8 mouse cellular contexts compared by ENCODE assay signal in genomic region chr17:8468716-8469344, GRCm38 (mm10). TPM values are rescaled to one million over a fixed set of nuclear protein-coding genes. Genes with fewer than 3 reads are reported as not detected.
DNase-seq lines count a peak whose midpoint lies in the region; ATAC-seq and TF ChIP-seq lines count a peak whose summit lies in the region.

No protein-coding gene starts in this region.

- no peak overlapping the region for H3K4me2 ChIP-seq in limb, embryonic 11.5 days (ENCODE audit: low read depth, severe bottlenecking)
- H3K4me2 ChIP-seq in midbrain, postnatal 0 days (ENCODE audit: low read depth, low read length, poor library complexity, severe bottlenecking) = no peak overlapping the region

- no peak for ATAC-seq in limb, embryonic 11.5 days (ENCODE audit: insufficient number of reproducible peaks, low FRiP score, low TSS enrichment, low read depth)
- peak; percentile 77 for ATAC-seq in midbrain, postnatal 0 days (ENCODE audit: low FRiP score)

- no peaks in the 10 kb centered on the region for H3K4me1 ChIP-seq in limb, embryonic 11.5 days (ENCODE audit: control insufficient read depth, insufficient read depth, low read length)
- H3K4me1 ChIP-seq in midbrain, postnatal 0 days (ENCODE audit: insufficient read depth, low read length) = no peaks in the 10 kb centered on the region

- no peak overlapping the region for H3K4me3 ChIP-seq in limb, embryonic 11.5 days (ENCODE audit: low read depth, low read length)
- H3K4me3 ChIP-seq in midbrain, postnatal 0 days (ENCODE audit: low read depth, low read length) = no peak overlapping the region

- DNase-seq in urinary bladder, adult 18-20 months (ENCODE audit: low spot score in 2 of 2) = peak; percentile 49 to 80
- DNase-seq in urinary bladder, postnatal 10 days (ENCODE audit: low spot score) = no peak
- peak; percentile 87 for DNase-seq in embryo, embryonic 11 days
- DNase-seq in gastrocnemius, postnatal 4 days (ENCODE audit: low spot score in 2 of 2) = peak; percentile 72 to 81
- DNase-seq in kidney, adult 9 months = peak; percentile 65
- DNase-seq in limb, embryonic 11.5 days (ENCODE audit: low spot score) = peak; percentile 90
- DNase-seq in midbrain, postnatal 0 days (ENCODE audit: low spot score) = peak; percentile 91
- DNase-seq in spleen, postnatal 4 days (ENCODE audit: low spot score in 2 of 2) = peak; percentile 51 to 85

- WGBS in limb, embryonic 11.5 days = 16% methylated on average over 19 of the region's 19 CpGs
- WGBS in midbrain, postnatal 0 days = 12% methylated on average over 19 of the region's 19 CpGs

- H3K27ac ChIP-seq in limb, embryonic 11.5 days (replicated peaks; ENCODE audit: low read depth, low read length) = no peak overlapping the region
- H3K27ac ChIP-seq in midbrain, postnatal 0 days (ENCODE audit: low read depth, low read length) = no peak overlapping the region

- peaks cover 2% of the 10 kb centered on the region for H3K27me3 ChIP-seq in limb, embryonic 11.5 days (ENCODE audit: control insufficient read depth, insufficient read depth, low read length)
- no peaks in the 10 kb centered on the region for H3K27me3 ChIP-seq in midbrain, postnatal 0 days (ENCODE audit: insufficient read depth, low read length)

- no peaks in the 10 kb centered on the region for H3K9me3 ChIP-seq in limb, embryonic 11.5 days (ENCODE audit: control insufficient read depth, low read length)
- H3K9me3 ChIP-seq in midbrain, postnatal 0 days (ENCODE audit: low read length) = no peaks in the 10 kb centered on the region

- H3K9ac ChIP-seq in limb, embryonic 11.5 days (ENCODE audit: low read length) = no peak overlapping the region
- no peak overlapping the region for H3K9ac ChIP-seq in midbrain, postnatal 0 days (replicated peaks; ENCODE audit: low read length, poor library complexity, severe bottlenecking)

- H3K36me3 ChIP-seq in limb, embryonic 11.5 days (ENCODE audit: control insufficient read depth, insufficient read depth, low read length) = no peaks in the 10 kb centered on the region
- H3K36me3 ChIP-seq in midbrain, postnatal 0 days (ENCODE audit: insufficient read depth, low read length) = no peaks in the 10 kb centered on the region

- TF ChIP-seq CTCF in midbrain, postnatal 0 days (IDR thresholded peaks at IDR 0.05) = peak; percentile 98

RNA-seq across cellular contexts. Expression of gene T, which starts 34.6 kb away (rescaled TPM):
- under 1 TPM; 0.25 to 0.36 TPM for total RNA-seq in gastrocnemius, postnatal 4 days (2021)
- polyA plus RNA-seq in limb, embryonic 11.5 days (2014; fragmentation: Nextera tagmentation; extraction: Ambion mirVana) = 1.1 and 1.5 TPM in 2 replicates
- total RNA-seq in midbrain, postnatal 0 days (2014; rRNA removed) = 0.11 and 1.9 TPM in 2 replicates
- 0.25 and 0.35 TPM in 2 replicates for polyA plus RNA-seq in midbrain, postnatal 0 days (2015; fragmentation: Nextera tagmentation; extraction: Ambion mirVana)

RNA-seq across cellular contexts. Expression of gene Pde10a, which starts 56.3 kb away (rescaled TPM):
- total RNA-seq in gastrocnemius, postnatal 4 days (2021) = 1 to 10 TPM; 7.5 to 8.4 TPM
- 0.77 and 1.5 TPM in 2 replicates for polyA plus RNA-seq in limb, embryonic 11.5 days (2014; fragmentation: Nextera tagmentation; extraction: Ambion mirVana)
- 40.3 and 42.3 TPM in 2 replicates for total RNA-seq in midbrain, postnatal 0 days (2014; rRNA removed)
- 7.8 and 8.6 TPM in 2 replicates for polyA plus RNA-seq in midbrain, postnatal 0 days (2015; fragmentation: Nextera tagmentation; extraction: Ambion mirVana)
